Comparison of ENCODE assay signal across 16 mouse cellular contexts in genomic region chr1:175872028-175872816, GRCm38 (mm10). TPM values are rescaled to one million over a fixed set of nuclear protein-coding genes. Genes with fewer than 3 reads are reported as not detected.
DNase-seq lines count a peak whose midpoint lies in the region; ATAC-seq and TF ChIP-seq lines count a peak whose summit lies in the region.
"Had no signal": no experiment of that assay in that cellular context is flagged by ENCODE, and none has a peak within 500 bp of the region (broad histone marks: within the 10 kb centered on the region; RNA-seq: fewer than 3 reads in every experiment).

No protein-coding gene starts in this region.

- H3K4me2 ChIP-seq in hindbrain, embryonic 13.5 days = no peak overlapping the region
- H3K4me2 ChIP-seq in midbrain, postnatal 0 days (ENCODE audit: low read depth, low read length, poor library complexity, severe bottlenecking) = no peak overlapping the region
- H3K4me2 ChIP-seq: embryonic facial prominence, embryonic 15.5 days; heart, embryonic 15.5 days had no signal

- peak; percentile 6 for DNase-seq in left cerebral cortex, postnatal 4 days
- no peak for DNase-seq in left cerebral cortex, adult 2 months (ENCODE audit: extremely low spot score in 1 of 2, low spot score in 2 of 2)
- DNase-seq in heart, adult 8-10 months (ENCODE audit: low spot score) = peak; percentile 44
- peak; percentile 55 for DNase-seq in midbrain, postnatal 0 days (ENCODE audit: low spot score)
- no peak for DNase-seq in right cerebral cortex, postnatal 4 days
- no peak for DNase-seq in layer of hippocampus, adult 11-12 months (ENCODE audit: low spot score)
- DNase-seq: cerebellum, adult 8-10 months; forebrain, postnatal 0 days; thymus, postnatal 4 days had no signal

- H3K4me3 ChIP-seq in left cerebral cortex, adult 2 months = no peak overlapping the region
- H3K4me3 ChIP-seq in hindbrain, embryonic 13.5 days = no peak overlapping the region
- H3K4me3 ChIP-seq in midbrain, postnatal 0 days (ENCODE audit: low read depth, low read length) = no peak overlapping the region
- H3K4me3 ChIP-seq: embryonic facial prominence, embryonic 15.5 days; heart, embryonic 15.5 days had no signal

- no peaks in the 10 kb centered on the region for H3K36me3 ChIP-seq in hindbrain, embryonic 13.5 days
- no peaks in the 10 kb centered on the region for H3K36me3 ChIP-seq in midbrain, postnatal 0 days (ENCODE audit: insufficient read depth, low read length)
- H3K36me3 ChIP-seq: embryonic facial prominence, embryonic 15.5 days; heart, embryonic 15.5 days had no signal

- intact Hi-C loops in left cerebral cortex, postnatal 4 days (cut with DNase I) = no loop called here
- intact Hi-C loops in left cerebral cortex, adult 2 months (cut with DNase I) = no loop called here

- 53% methylated on average over 6 of the region's 6 CpGs for WGBS in hindbrain, embryonic 13.5 days
- 61% methylated on average over 6 of the region's 6 CpGs for WGBS in midbrain, postnatal 0 days

- ATAC-seq in hindbrain, embryonic 13.5 days (ENCODE audit: low FRiP score) = peak; percentile 77
- no peak for ATAC-seq in midbrain, postnatal 0 days (ENCODE audit: low FRiP score)
- ATAC-seq: forebrain, postnatal 0 days had no signal

- H3K9me3 ChIP-seq in hindbrain, embryonic 13.5 days = no peaks in the 10 kb centered on the region
- no peaks in the 10 kb centered on the region for H3K9me3 ChIP-seq in midbrain, postnatal 0 days (ENCODE audit: low read length)
- H3K9me3 ChIP-seq: embryonic facial prominence, embryonic 15.5 days; heart, embryonic 15.5 days had no signal

- no peaks in the 10 kb centered on the region for H3K27me3 ChIP-seq in hindbrain, embryonic 13.5 days
- no peaks in the 10 kb centered on the region for H3K27me3 ChIP-seq in midbrain, postnatal 0 days (ENCODE audit: insufficient read depth, low read length)
- H3K27me3 ChIP-seq: embryonic facial prominence, embryonic 15.5 days; heart, embryonic 15.5 days had no signal

- no peak overlapping the region for H3K27ac ChIP-seq in left cerebral cortex, adult 2 months
- H3K27ac ChIP-seq in hindbrain, embryonic 13.5 days = peak overlapping the region; percentile 71
- H3K27ac ChIP-seq in midbrain, postnatal 0 days (ENCODE audit: low read depth, low read length) = no peak overlapping the region
- H3K27ac ChIP-seq: embryonic facial prominence, embryonic 15.5 days; heart, embryonic 15.5 days had no signal

- no peak for TF ChIP-seq CTCF in left cerebral cortex, adult 2 months (IDR thresholded peaks at IDR 0.05)
- TF ChIP-seq CTCF in midbrain, postnatal 0 days (IDR thresholded peaks at IDR 0.05) = no peak

- H3K4me1 ChIP-seq in hindbrain, embryonic 13.5 days (replicated peaks) = peaks cover 16% of the 10 kb centered on the region
- H3K4me1 ChIP-seq in midbrain, postnatal 0 days (ENCODE audit: insufficient read depth, low read length) = no peaks in the 10 kb centered on the region
- H3K4me1 ChIP-seq: embryonic facial prominence, embryonic 15.5 days; heart, embryonic 15.5 days had no signal

- no peak overlapping the region for H3K9ac ChIP-seq in hindbrain, embryonic 13.5 days
- H3K9ac ChIP-seq in midbrain, postnatal 0 days (replicated peaks; ENCODE audit: low read length, poor library complexity, severe bottlenecking) = no peak overlapping the region
- H3K9ac ChIP-seq: embryonic facial prominence, embryonic 15.5 days; forebrain, postnatal 0 days; heart, embryonic 15.5 days had no signal

RNA-seq across cellular contexts. Expression of gene Exo1, which starts 8.2 kb away (rescaled TPM):
- 1 to 10 TPM; 4.5 to 5.5 TPM for total RNA-seq in left cerebral cortex, postnatal 4 days (2021)
- total RNA-seq in left cerebral cortex, adult 2 months (2021) = 1 to 10 TPM in 1 of 2 experiments, under 1 TPM in 1; 0.21 to 1.9 TPM
- total RNA-seq in heart, adult 8-10 months (2022) = under 1 TPM in 1 of 4 experiments, not detected in 3; 0.57 TPM
- 11.6 and 13.8 TPM in 2 replicates for polyA plus RNA-seq in hindbrain, embryonic 13.5 days (2015; fragmentation: Nextera tagmentation; extraction: Ambion mirVana)
- total RNA-seq in midbrain, postnatal 0 days (2014; rRNA removed) = 1.1 and 2.1 TPM in 2 replicates
- 1.4 and 1.6 TPM in 2 replicates for polyA plus RNA-seq in midbrain, postnatal 0 days (2015; fragmentation: Nextera tagmentation; extraction: Ambion mirVana)

RNA-seq across cellular contexts. Expression of gene Gm38100, which starts 47.9 kb away (rescaled TPM):
- not detected for total RNA-seq in left cerebral cortex, postnatal 4 days (2021)
- total RNA-seq in left cerebral cortex, adult 2 months (2021) = not detected
- total RNA-seq in heart, adult 8-10 months (2022) = not detected
- polyA plus RNA-seq in hindbrain, embryonic 13.5 days (2015; fragmentation: Nextera tagmentation; extraction: Ambion mirVana) = not detected in 2 replicates
- not detected in 2 replicates for total RNA-seq in midbrain, postnatal 0 days (2014; rRNA removed)
- polyA plus RNA-seq in midbrain, postnatal 0 days (2015; fragmentation: Nextera tagmentation; extraction: Ambion mirVana) = 0.09 TPM in 1 of 2 replicates, not detected in the other
- total RNA-seq: adrenal gland, postnatal 4 days; forebrain, postnatal 0 days; left cerebral cortex, postnatal 10 days had no signal
- polyA plus RNA-seq: forebrain, postnatal 0 days; kidney, embryonic 14.5 days; liver, embryonic 16.5 days had no signal

Comparison
In these comparisons a context has a peak if more than half of its experiments do, and no peak if none do; other contexts are left out.
1. DNase-seq: peak in left cerebral cortex, postnatal 4 days (single experiment), heart, adult 8-10 months (single experiment) and midbrain, postnatal 0 days (single experiment); none in left cerebral cortex, adult 2 months (0 of 2), right cerebral cortex, postnatal 4 days (single experiment) and layer of hippocampus, adult 11-12 months (single experiment).